Mouse (Mus musculus): Measurements from ENCODE around the gene Auts2. TPM values are rescaled to one million over a fixed set of nuclear protein-coding genes. Genes with fewer than 3 reads are reported as not detected.

Gene Auts2
- total RNA-seq, 4 experiments from 2014 or later, result 30.7 to 75.1 (median 38.7) TPM

- DNase-seq, result no peak
These were observed 1044.3 kb downstream of the Auts2 start for GRCm38 (mm10) chr5:131498865-131499264.

- DNase-seq, result no peak
These were observed 1046.5 kb downstream of the Auts2 start for GRCm38 (mm10) chr5:131496517-131497216.

- DNase-seq, result no peak
These were observed 1048.6 kb downstream of the Auts2 start for GRCm38 (mm10) chr5:131494564-131494963.

GRCm38 (mm10) chr5:131492535-131492934 lies 1050.6 kb downstream of the Auts2 start:
- DNase-seq, result no peak

- DNase-seq, result no peak
These were observed 1051.3 kb downstream of the Auts2 start for GRCm38 (mm10) chr5:131491843-131492242.

GRCm38 (mm10) chr5:131490811-131491210 lies 1052.3 kb downstream of the Auts2 start:
- DNase-seq, result no peak

GRCm38 (mm10) chr5:131489846-131490245 lies 1053.3 kb downstream of the Auts2 start:
- no peak for DNase-seq

- DNase-seq, result no peak
These were observed 1056.6 kb downstream of the Auts2 start for GRCm38 (mm10) chr5:131486527-131486926.

GRCm38 (mm10) chr5:131475278-131475677 lies 1067.9 kb downstream of the Auts2 start:
- no peak for DNase-seq

- DNase-seq, result no peak
These were observed 1074.5 kb downstream of the Auts2 start for GRCm38 (mm10) chr5:131468609-131469008.

- DNase-seq, result no peak
These were observed 1077.0 kb downstream of the Auts2 start for GRCm38 (mm10) chr5:131466131-131466530.

- no peak for DNase-seq
These were observed 1079.7 kb downstream of the Auts2 start for GRCm38 (mm10) chr5:131463402-131463801.

GRCm38 (mm10) chr5:131459951-131460350 lies 1083.2 kb downstream of the Auts2 start:
- DNase-seq, result no peak

- no peak for DNase-seq
These were observed 1083.6 kb downstream of the Auts2 start for GRCm38 (mm10) chr5:131459549-131459948.

- DNase-seq, result no peak
These were observed 1084.4 kb downstream of the Auts2 start for GRCm38 (mm10) chr5:131458700-131459099.

- DNase-seq, result no peak
These were observed 1085.1 kb downstream of the Auts2 start for GRCm38 (mm10) chr5:131457999-131458398.

GRCm38 (mm10) chr5:131449181-131449868 lies 1093.8 kb downstream of the Auts2 start:
- no peak for DNase-seq

- DNase-seq, result no peak
These were observed 1107.8 kb downstream of the Auts2 start for GRCm38 (mm10) chr5:131435239-131435876.

- no peak for DNase-seq
These were observed 1109.9 kb downstream of the Auts2 start for GRCm38 (mm10) chr5:131433291-131433690.

- DNase-seq, result no peak
These were observed 1111.2 kb downstream of the Auts2 start for GRCm38 (mm10) chr5:131431896-131432295.

GRCm38 (mm10) chr5:131430109-131430508 lies 1113.0 kb downstream of the Auts2 start:
- DNase-seq, result no peak

- no peak for DNase-seq
These were observed 1113.6 kb downstream of the Auts2 start for GRCm38 (mm10) chr5:131429563-131429962.

GRCm38 (mm10) chr5:131427734-131428413 lies 1115.3 kb downstream of the Auts2 start:
- peak; percentile 22 for DNase-seq

Data from adrenal gland, adult 8-10 months (tissue).